Mouse (Mus musculus) inflammation-experienced regulatory T-cells, adult 6 months (primary cell): ENCODE results near the gene Itpa. TPM values are rescaled to one million over a fixed set of nuclear protein-coding genes. Genes with fewer than 3 reads are reported as not detected.

Source experiments
- ATAC-seq: one replicate; pipeline ENCODE4 v1.8.0; 2017
- polyA plus RNA-seq, 3 experiments: library from polyadenylated mRNA; unstranded; fragments of 100-300 nt; shearing (Covaris generic); gene quantifications; one replicate each; pipeline ENCODE4 v1.2.1; 2017

Itpa gene
- polyA plus RNA-seq, 3 experiments from 2014 or later = 37.0 to 51.3 (median 51.2) TPM

DNA sequence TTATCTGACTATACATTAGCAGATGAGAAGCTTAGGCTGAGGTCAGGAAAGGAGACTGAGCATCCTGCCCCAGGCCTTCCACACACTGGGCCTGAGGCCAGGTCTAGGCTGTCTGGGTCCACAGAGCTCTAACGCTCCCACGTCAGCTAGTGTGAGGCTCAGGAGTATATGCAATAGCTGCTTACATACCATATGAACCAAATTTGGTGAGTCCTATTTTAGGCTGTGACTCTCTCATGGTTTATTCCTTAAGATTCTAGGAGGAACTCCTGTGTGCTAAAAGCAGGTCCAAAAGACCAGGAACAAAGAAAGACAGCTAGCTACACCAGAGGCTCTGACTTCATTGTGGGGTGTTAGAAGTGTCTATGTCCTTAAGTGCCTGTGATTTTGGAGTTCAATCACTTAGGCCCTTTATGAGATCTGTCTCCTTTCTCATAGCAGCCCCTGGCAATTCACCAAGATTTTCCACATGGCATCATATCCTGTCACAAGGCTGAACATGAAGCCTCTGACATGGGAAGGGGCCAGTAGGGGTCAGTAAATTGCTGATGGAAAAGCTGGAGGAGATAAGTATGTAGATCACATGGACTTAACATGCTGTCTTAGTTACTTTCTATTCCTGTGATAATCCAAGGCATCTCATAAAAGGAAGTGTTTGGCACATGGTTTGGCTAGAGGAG is 61.6 kb downstream of the Itpa start:
- ATAC-seq = no peak

GRCm38 (mm10) chr2:130730746-130731145 is 63.3 kb downstream of the Itpa start:
- no peak for ATAC-seq

Other genes starting within 250 kb of the Itpa start
- gene Vps16, start 243.3 kb upstream of the Itpa start, polyA plus RNA-seq = 100 to 1,000 TPM; 165 to 250 (median 199) TPM
- gene Pced1a, start 242.9 kb upstream of the Itpa start, polyA plus RNA-seq = 10 to 100 TPM; 11.9 to 14.9 (median 12.0) TPM
- 10 to 100 TPM; 66.1 to 70.0 (median 69.6) TPM for gene Ptpra, start 217.3 kb upstream of the Itpa start, polyA plus RNA-seq
- 10 to 100 TPM; 20.8 to 29.7 (median 27.1) TPM for gene Mrps26, start 103.9 kb upstream of the Itpa start, polyA plus RNA-seq
- not detected for gene Oxt, start 91.4 kb upstream of the Itpa start, polyA plus RNA-seq
- not detected for gene Avp, start 85.1 kb upstream of the Itpa start, polyA plus RNA-seq
- 10 to 100 TPM in 2 of 3 experiments, 1 to 10 TPM in 1; 8.5 to 11.7 (median 10.3) TPM for gene Fastkd5, start 37.6 kb upstream of the Itpa start, polyA plus RNA-seq
- gene Ubox5, start 37.6 kb upstream of the Itpa start, polyA plus RNA-seq = 10 to 100 TPM in 2 of 3 experiments, 1 to 10 TPM in 1; 8.0 to 11.1 (median 10.6) TPM
- gene Lzts3, start 24.8 kb upstream of the Itpa start, polyA plus RNA-seq = under 1 TPM in 2 of 3 experiments, not detected in 1; 0.09 to 0.21 TPM
- gene Ddrgk1, start 3.0 kb upstream of the Itpa start, polyA plus RNA-seq = 100 to 1,000 TPM in 2 of 3 experiments, 10 to 100 TPM in 1; 95.3 to 135 (median 134) TPM
- under 1 TPM in 1 of 3 experiments, not detected in 2; 0.29 TPM for gene Slc4a11, start 29.9 kb downstream of the Itpa start, polyA plus RNA-seq
- gene 4930402H24Rik, start 238.8 kb downstream of the Itpa start, polyA plus RNA-seq = 10 to 100 TPM; 10.6 to 21.0 (median 15.2) TPM
- gene Atrn, start 238.9 kb downstream of the Itpa start, polyA plus RNA-seq = 1 to 10 TPM; 5.1 to 7.9 (median 7.2) TPM